Mouse (Mus musculus): ENCODE data around the gene Xrcc1.

The Xrcc1 gene

DNA sequence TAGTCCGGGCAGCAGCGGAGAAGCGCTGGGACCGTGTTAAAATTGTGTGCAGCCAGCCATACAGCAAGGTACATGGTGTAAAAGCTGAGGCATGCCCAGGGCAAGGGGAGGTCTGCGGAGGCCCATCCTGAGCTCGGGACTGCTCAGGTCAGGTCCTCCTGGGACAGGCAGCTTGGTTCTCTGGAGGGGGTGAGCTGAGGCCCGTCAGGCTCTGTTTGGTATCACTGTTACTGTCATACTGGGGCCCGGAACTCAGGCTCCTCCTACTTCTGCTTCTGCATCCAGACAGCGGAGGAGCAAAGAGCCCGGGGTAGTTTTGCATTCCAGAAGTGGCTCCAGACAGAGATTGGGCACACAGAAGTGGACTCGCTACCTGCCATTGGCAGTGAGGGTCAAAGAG, 19.5 kb downstream of the Xrcc1 start:
- DNase-seq (ENCODE audit: low spot score), result no peak

- DNase-seq (ENCODE audit: low spot score), result no peak
Measured at GRCm38 (mm10) chr7:24566206-24566605, 20.1 kb downstream of the Xrcc1 start.

DNA sequence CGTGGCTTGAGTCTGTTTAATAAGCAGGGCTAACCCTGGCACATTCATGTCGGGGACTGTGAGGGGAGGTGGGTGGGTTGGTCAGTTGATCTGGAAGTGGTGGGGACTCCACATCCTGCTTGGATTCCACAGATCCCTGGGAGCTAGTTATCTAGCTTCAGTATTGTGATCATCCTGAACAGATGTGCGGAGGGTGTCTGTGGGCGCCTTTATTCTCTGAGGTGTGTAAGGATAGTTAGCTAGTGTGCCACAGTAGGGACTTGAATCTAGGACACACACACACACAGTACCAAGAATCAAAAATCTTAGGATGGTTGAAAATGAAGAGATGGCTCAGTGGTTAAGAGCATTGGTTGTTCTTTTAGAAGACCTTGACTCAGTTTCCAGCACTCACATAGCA, 22.4 kb downstream of the Xrcc1 start:
- DNase-seq (ENCODE audit: low spot score), result no peak

GRCm38 (mm10) chr7:24571071-24571470, 25.0 kb downstream of the Xrcc1 start:
- no peak for DNase-seq (ENCODE audit: low spot score)

- peak; percentile 56 for DNase-seq (ENCODE audit: low spot score)
Measured at GRCm38 (mm10) chr7:24572455-24572854, 26.4 kb downstream of the Xrcc1 start.

GRCm38 (mm10) chr7:24574224-24574796, 28.2 kb downstream of the Xrcc1 start:
- no peak for DNase-seq (ENCODE audit: low spot score)

DNA sequence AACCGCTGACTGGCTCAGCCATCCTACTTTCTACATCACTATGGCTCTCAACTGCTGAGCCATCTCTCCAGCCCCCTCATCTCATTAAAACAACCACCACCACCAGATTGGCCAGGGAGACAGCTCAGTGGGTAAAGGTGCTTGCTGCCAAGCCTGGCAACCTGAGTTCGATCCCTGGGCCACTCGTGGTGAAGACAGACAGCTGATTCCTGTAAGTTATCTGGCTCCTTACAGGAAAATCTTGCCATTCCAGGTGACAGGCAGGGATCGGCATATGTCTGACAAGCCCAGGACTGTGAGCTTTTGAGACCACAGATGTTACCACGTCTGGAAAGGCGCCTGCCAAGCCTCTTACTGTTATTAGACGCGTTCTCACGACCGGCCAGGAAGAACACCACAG, 31.7 kb downstream of the Xrcc1 start:
- DNase-seq (ENCODE audit: low spot score), result no peak

GRCm38 (mm10) chr7:24584876-24585275, 38.8 kb downstream of the Xrcc1 start:
- DNase-seq (ENCODE audit: low spot score), result no peak

- no peak for DNase-seq (ENCODE audit: low spot score)
Measured at GRCm38 (mm10) chr7:24585995-24586394, 39.9 kb downstream of the Xrcc1 start.

GRCm38 (mm10) chr7:24586828-24587227, 40.7 kb downstream of the Xrcc1 start:
- DNase-seq (ENCODE audit: low spot score), result no peak

DNA sequence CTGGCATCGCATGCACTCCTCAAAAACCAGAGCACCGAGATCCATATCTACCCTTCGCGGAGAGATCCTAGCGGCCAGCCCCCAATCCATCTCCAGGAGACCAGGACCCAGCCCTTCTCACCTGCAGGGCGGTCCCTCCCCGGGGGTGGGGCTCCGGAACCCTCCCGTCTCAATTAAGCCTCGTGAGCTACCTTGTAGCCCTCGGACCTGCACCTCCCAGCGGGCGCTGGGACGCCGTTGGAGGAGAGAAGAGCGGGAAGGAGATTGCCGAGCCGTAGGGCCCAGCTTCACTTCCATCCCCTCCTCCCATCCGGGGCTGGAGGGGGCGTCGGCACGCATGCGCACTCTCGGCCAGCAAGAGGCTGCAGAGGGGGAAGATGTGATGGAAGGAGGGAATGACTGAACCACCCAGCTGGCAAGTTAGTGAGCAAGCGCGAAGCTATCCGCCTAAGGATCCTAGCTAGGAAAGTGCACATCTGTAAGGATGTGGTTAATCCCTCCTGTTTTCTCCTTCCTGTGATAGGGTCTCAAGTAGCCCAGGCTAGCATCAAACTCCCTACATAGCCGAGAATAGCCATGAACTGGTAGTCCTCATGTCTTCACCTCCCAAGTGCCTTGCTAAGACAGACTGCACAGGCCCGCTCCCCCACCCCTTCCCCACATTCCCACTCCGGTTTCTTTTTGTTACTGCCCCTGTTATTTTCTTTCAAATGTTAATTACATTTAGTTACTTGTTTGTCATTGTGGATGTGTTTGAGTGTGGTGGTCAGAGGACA, 41.4 kb downstream of the Xrcc1 start, which contains the start of the genes Ethe1 and Zfp575:
TSS of gene Ethe1 (plus strand) at position 214 of the 776 bp plus-strand sequence.
TSS of gene Zfp575 (minus strand) at position 312 of the 776 bp plus-strand sequence.
- peak; percentile 85 for DNase-seq (ENCODE audit: low spot score)

DNA sequence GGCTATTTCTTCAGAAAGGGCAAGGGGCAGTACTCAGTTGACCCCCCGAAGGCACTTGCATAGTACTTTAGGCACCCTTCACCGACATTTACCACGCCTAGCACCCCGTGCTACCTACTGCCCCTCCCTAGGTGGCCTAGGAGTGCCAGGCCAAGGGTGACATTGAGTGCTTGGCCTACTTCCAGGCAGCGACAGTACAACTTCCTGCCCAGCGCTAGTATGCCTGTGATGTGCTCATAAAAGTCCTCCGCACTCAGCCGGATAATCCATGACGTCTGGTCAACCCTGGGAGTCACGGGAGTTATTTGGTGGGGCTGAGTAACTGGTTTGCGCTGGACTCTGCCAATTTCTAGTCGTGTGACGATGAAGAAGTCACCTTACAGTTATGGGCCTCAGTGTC, 42.2 kb downstream of the Xrcc1 start:
- no peak for DNase-seq (ENCODE audit: low spot score)

- DNase-seq (ENCODE audit: low spot score), result no peak
Measured at GRCm38 (mm10) chr7:24591735-24592134, 45.6 kb downstream of the Xrcc1 start.

DNA sequence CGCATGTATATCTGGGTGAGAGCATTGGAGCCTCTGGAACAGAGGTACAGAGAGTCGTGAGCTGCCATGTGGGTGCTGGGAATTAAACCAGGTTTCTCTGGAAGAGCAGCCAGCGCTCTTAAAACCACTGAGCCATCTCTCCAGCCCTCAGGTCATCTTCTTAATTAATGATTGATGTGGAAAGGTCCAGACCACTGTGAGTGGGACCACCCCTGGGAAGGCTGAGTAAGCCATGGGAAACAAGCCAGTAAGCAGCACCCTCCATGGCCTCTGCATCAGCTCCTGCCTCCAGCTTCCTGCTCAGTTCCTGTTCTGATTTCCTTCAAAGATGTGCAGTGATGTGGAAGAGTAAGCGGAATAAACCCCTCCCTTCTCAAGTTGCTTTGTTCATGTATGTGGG, 46.1 kb downstream of the Xrcc1 start:
- no peak for DNase-seq (ENCODE audit: low spot score)

DNA sequence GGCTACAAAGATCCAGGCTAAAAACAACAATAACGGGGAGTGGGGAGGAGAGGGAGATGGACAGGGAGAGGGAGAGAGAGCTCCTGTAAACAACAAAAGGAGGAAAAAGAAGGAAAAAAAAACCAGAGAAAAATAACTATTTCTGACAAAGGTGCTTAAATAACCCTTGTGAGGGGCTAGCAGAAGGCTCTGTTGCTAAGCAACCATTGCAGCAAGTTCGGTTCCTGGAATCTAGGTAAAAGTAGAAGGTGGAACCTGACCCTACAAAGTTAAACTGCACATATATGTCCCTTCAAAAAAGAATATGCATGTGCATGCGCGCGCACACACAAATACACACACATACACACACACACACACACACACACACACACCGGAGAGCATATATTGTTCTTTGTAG, 46.7 kb downstream of the Xrcc1 start:
- no peak for DNase-seq (ENCODE audit: low spot score)

- DNase-seq (ENCODE audit: low spot score), result peak; percentile 80
Measured at GRCm38 (mm10) chr7:24593621-24594308, 47.7 kb downstream of the Xrcc1 start.

DNA sequence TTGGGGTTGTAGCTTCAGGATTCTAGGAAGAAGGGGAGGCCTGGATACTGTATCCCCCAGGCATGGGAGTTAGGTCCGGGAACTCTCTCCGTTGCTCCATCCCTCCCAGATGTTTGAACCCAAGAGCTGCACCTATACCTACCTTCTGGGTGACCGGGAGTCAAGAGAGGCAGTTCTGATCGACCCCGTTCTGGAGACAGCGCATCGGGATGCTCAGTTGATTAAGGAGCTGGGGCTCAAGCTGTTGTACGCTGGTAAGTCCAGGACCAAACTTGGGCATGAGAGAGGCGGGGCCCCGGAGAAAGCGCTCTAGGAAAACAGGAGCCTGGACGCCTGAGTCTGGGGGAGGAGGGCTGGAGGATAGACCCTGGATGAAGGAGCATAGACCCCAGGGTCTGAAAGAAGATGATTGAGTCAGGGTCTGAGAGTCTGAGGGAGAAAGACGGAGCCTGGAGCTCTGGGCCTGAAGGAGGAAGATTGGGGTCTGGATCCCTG, 48.3 kb downstream of the Xrcc1 start:
- peak; percentile 50 for DNase-seq (ENCODE audit: low spot score)

- DNase-seq (ENCODE audit: low spot score), result no peak
Measured at GRCm38 (mm10) chr7:24595464-24595863, 49.4 kb downstream of the Xrcc1 start.

- DNase-seq (ENCODE audit: low spot score), result no peak
Measured at GRCm38 (mm10) chr7:24598121-24598520, 52.0 kb downstream of the Xrcc1 start.

DNA sequence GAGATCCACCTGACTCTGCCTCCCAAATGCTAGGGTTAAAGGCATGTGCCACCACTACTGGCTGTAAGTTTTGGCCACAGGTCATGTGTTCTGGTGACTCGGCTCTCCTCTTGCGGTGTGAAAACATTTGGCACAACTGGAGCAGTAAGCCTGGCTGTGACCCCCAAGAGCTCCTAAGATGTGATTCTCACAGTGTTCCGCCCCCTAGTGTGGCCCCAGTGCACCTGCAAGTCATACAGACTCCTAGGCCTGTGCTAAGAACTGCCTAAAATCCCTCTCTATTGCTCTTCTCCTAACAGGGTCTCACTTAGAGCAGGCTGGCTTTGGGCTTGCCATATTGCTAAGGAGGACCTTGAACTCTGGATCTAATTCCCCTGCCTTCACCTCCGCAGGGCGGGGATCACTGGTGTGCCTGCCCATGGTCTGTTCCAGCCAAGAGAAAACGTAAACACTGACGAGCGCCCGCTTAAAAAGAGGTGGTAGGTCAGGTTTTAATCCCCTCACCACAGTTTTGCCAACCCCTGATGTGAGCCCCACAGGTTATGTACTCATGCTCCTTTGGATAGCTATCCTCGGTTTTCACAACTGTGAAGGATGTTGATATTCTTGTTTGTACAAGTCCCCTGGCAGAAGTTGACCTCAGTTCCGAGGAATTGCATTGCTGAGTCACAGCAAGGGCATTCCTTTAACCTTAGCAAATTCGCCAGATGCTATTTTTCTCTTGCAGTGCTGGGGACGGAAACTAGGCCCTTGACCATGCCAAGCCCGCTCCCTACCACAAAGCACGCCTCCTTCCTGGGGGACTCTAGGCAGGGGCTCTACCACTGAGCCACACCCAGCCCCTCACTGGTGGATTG, 53.4 kb downstream of the Xrcc1 start:
- no peak for DNase-seq (ENCODE audit: low spot score)

DNA sequence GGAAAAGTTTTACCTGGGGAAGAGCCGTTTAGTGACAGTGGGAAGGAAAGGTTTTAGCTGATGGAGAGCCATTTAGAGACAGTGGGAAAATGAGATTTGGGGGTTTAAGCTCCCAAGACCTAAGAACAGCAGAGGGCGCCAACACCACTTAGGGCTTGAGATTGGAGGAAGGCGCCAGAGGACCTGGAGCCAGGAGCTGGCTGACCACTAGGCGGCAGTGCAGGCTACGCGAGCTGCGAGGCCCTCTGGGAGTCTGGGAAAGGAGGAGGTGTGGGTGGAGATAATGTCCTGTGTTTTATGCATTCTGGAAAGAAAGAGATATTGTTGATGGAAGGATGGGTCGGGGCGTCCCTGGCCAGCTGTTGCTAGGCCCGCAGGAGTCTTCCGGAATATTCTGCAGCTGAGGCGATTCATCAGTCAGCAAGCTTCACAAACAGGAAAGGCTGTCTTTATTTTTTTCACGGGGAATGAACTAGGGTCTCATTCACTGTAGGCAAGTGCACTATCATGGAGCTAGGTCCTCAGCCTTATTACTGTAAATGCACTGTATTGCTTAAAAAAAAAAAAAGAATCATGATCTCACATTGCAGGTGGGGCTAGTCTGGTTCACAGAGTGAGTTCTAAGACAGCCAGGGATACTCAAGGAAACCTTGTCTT, 55.0 kb downstream of the Xrcc1 start:
- peak; percentile 99 for DNase-seq (ENCODE audit: low spot score)

Data from embryo, embryonic 10 days (tissue).